Mouse (Mus musculus): ENCODE results near the gene Kcnmb4.

GRCm38 (mm10) chr10:116396966-116397365, 76.7 kb downstream of the Kcnmb4 start:
- TF ChIP-seq POLR2A (IDR thresholded peaks at IDR 0.05; ENCODE audit: extremely low read depth, insufficient read depth, low read length), result no peak
- no peak for TF ChIP-seq CTCF (IDR thresholded peaks at IDR 0.05; ENCODE audit: extremely low read depth, insufficient read depth, low read length)
